Mouse (Mus musculus) thymus, adult 2 months (tissue): ENCODE data around the gene Sgk1.

Experiments
- CTCF ChIP-seq: fragments of 200-500 bp; IDR thresholded peaks from 2 replicates; pipeline ENCODE4 v1.5.1; 2012; ENCODE audit warnings: mild to moderate bottlenecking, control low read depth, low read length, moderate library complexity, borderline replicate concordance; ENCODE audit not compliant: control insufficient read depth, poor library complexity, insufficient read depth; ENCODE audit errors: extremely low read depth
- POLR2A ChIP-seq: fragments of 200-500 bp; IDR thresholded peaks from 2 replicates; pipeline ENCODE4 v1.6.1; 2012; ENCODE audit warnings: mild to moderate bottlenecking, low read length, control low read depth, moderate library complexity; ENCODE audit not compliant: control insufficient read depth, poor library complexity, insufficient read depth; ENCODE audit errors: extremely low read depth

DNA sequence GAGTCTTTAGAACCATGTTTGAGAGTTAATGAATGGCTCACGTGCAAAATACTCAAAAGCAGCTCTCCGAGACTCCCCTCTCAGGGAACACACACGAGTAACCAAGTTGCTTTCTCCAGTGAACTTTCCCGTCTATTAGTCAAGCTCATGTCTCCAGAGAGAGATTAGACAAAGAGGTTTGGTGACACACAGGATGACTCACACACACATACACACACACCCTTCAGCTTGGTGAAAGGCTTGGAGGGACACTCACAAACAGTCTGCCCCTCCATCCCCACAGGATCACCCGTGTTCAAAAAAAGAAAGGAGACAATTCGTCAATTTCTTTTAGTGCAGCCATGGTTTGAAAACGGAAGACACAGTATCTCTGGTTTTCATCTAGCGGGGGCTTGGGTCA, 32.7 kb upstream of the Sgk1 start:
- TF ChIP-seq CTCF (no peak), POLR2A (no peak)
